In the genomic region with DNA sequence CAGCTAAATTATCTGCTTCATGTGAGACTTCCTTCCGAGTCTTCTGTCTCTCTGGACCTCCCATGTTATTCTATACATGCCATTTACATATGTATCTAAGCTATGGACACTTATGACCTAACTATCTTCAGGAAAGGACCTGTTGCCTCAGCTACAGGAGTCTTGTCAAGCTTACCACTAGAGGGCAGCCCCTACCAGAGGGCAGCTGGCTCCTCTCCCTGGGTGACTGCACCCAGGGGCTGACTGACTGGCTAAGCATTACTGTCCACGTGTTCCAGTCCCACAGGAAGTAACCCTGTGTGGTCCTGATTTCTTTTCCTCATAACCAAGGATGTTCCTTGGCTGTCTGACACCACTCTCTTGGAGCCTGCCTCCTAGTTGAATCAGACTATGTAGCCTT, we compare ENCODE assay signal across 9 mouse cellular contexts. TPM values are rescaled to one million over a fixed set of nuclear protein-coding genes. Genes with fewer than 3 reads are reported as not detected.
DNase-seq lines count a peak whose midpoint lies in the region; ATAC-seq lines count a peak whose summit lies in the region.
"Had no signal": no experiment of that assay in that cellular context is flagged by ENCODE, and none has a peak within 500 bp of the region (broad histone marks: within the 10 kb centered on the region; RNA-seq: fewer than 3 reads in every experiment).

No protein-coding gene starts in this region.

- ATAC-seq in heart, embryonic 11.5 days (replicated peaks; ENCODE audit: insufficient number of reproducible peaks, low FRiP score, low TSS enrichment), result no peak
- ATAC-seq in activated CD4-positive, CD25-positive, alpha-beta regulatory T cell, adult 4 months, result no peak
- ATAC-seq in forebrain, embryonic 16.5 days, result no peak

- H3K27me3 ChIP-seq in heart, embryonic 11.5 days (ENCODE audit: control insufficient read depth, insufficient read depth, low read length), result no peaks in the 10 kb centered on the region
- no peaks in the 10 kb centered on the region for H3K27me3 ChIP-seq in forebrain, embryonic 16.5 days (replicated peaks; ENCODE audit: control insufficient read depth, insufficient read depth, low read length)

- DNase-seq in heart, adult 18-20 months, result peak; percentile 37 to 49
- peak; percentile 8 to 12 for DNase-seq in urinary bladder, postnatal 36 days (ENCODE audit: low spot score in 2 of 2)
- no peak for DNase-seq in urinary bladder, postnatal 25 days (ENCODE audit: low spot score)
- DNase-seq in heart, postnatal 14 days, result peak; percentile 23 to 49
- DNase-seq in lung, postnatal 10 days, result peak; percentile 51

- WGBS in heart, embryonic 11.5 days (ENCODE audit: insufficient replicate concordance), result 60% methylated on average over 2 of the region's 2 CpGs
- WGBS in forebrain, embryonic 16.5 days, result 68% methylated on average over 2 of the region's 2 CpGs

- no peak overlapping the region for H3K9ac ChIP-seq in heart, embryonic 11.5 days (ENCODE audit: low read depth, low read length)
- no peak overlapping the region for H3K9ac ChIP-seq in forebrain, embryonic 16.5 days (replicated peaks; ENCODE audit: low read depth, low read length)

- H3K4me2 ChIP-seq in heart, embryonic 11.5 days, result no peak overlapping the region
- H3K4me2 ChIP-seq in forebrain, embryonic 16.5 days (ENCODE audit: low read length), result no peak overlapping the region

- intact Hi-C loops in heart, postnatal 14 days (cut with DNase I), result loop anchor here (5.0 kb wide), 1 partner anchor 144 kb away; no protein-coding TSS in a partner anchor

- no peak overlapping the region for H3K27ac ChIP-seq in heart, embryonic 11.5 days (ENCODE audit: low read depth, low read length)
- H3K27ac ChIP-seq in forebrain, embryonic 16.5 days (ENCODE audit: low read length), result no peak overlapping the region

- H3K36me3 ChIP-seq in heart, embryonic 11.5 days (ENCODE audit: control insufficient read depth, insufficient read depth, low read length), result no peaks in the 10 kb centered on the region
- no peaks in the 10 kb centered on the region for H3K36me3 ChIP-seq in forebrain, embryonic 16.5 days (ENCODE audit: control insufficient read depth, insufficient read depth)

- no peaks in the 10 kb centered on the region for H3K9me3 ChIP-seq in heart, embryonic 11.5 days (replicated peaks; ENCODE audit: control insufficient read depth, low read length)
- no peaks in the 10 kb centered on the region for H3K9me3 ChIP-seq in forebrain, embryonic 16.5 days (ENCODE audit: control insufficient read depth, low read length)

- H3K4me1 ChIP-seq in heart, embryonic 11.5 days (ENCODE audit: control insufficient read depth, insufficient read depth, low read length), result no peaks in the 10 kb centered on the region
- no peaks in the 10 kb centered on the region for H3K4me1 ChIP-seq in forebrain, embryonic 16.5 days (replicated peaks; ENCODE audit: control insufficient read depth, insufficient read depth, low read length)

- H3K4me3 ChIP-seq in heart, embryonic 11.5 days (ENCODE audit: low read depth, low read length), result no peak overlapping the region
- no peak overlapping the region for H3K4me3 ChIP-seq in forebrain, embryonic 16.5 days (replicated peaks; ENCODE audit: low read length)

RNA-seq across cellular contexts. Expression of a gene that starts 46.1 kb away (rescaled TPM):
- total RNA-seq in heart, adult 18-20 months (2021), result 1 to 10 TPM; 1.5 to 1.6 TPM
- not detected in 2 replicates for polyA plus RNA-seq in heart, embryonic 11.5 days (2014; fragmentation: Nextera tagmentation; extraction: Ambion mirVana)
- total RNA-seq in heart, postnatal 14 days (2021), result 1 to 10 TPM; 3.2 to 4.1 TPM
- polyA plus RNA-seq in activated CD4-positive, CD25-positive, alpha-beta regulatory T cell, adult 4 months (2017; shearing (Covaris generic)), result under 1 TPM in 1 of 2 experiments, not detected in 1; 0.28 TPM
- polyA plus RNA-seq in forebrain, embryonic 16.5 days (2015; fragmentation: Nextera tagmentation; extraction: Ambion mirVana), result 0.94 and 2.0 TPM in 2 replicates
- polyA plus RNA-seq: neural tube, embryonic 11.5 days had no signal
